Mouse (Mus musculus) MEL (cell line): ENCODE measurements around the gene Vcl. TPM values are rescaled to one million over a fixed set of nuclear protein-coding genes. Genes with fewer than 3 reads are reported as not detected.
A peak's percentile ranks its signal among the peaks of the same experiment; 100 is the strongest.

Experiments
- DNase-seq: peaks from one replicate; pipeline ENCODE4 v3.0.0; 2011; ENCODE audit warnings: low read depth, low spot score
- H3K27ac ChIP-seq: 2 replicates; pipeline ENCODE4 v1.5.1; 2012; ENCODE audit warnings: low read depth, mild to moderate bottlenecking, control low read depth, low read length, moderate library complexity; ENCODE audit not compliant: control insufficient read depth
- H3K27me3 ChIP-seq, 2 experiments: fragments of 150-350 bp in 1 of 2; sonication (generic) in 1 of 2; 2 replicates each; pipeline ENCODE4 v1.6.1; 2012; ENCODE audit warnings: low read length in 2 of 2, mild to moderate bottlenecking in 2 of 2, improper control_type of control experiment in 1 of 2, moderate library complexity in 1 of 2; ENCODE audit not compliant: insufficient read depth in 2 of 2, control insufficient read depth in 1 of 2
- H3K36me3 ChIP-seq, 2 experiments: 2 replicates each; pipeline ENCODE4 v1.6.1; 2012 to 2014; ENCODE audit warnings: low read length in 2 of 2, improper control_type of control experiment in 1 of 2, inconsistent platforms in 1 of 2, mild to moderate bottlenecking in 1 of 2; ENCODE audit not compliant: insufficient read depth in 2 of 2, control insufficient read depth in 1 of 2
- H3K4me1 ChIP-seq, 2 experiments: fragments of 150-350 bp in 1 of 2; sonication (generic) in 1 of 2; 2 replicates each; pipeline ENCODE4 v1.6.1; 2012; ENCODE audit warnings: low read length in 2 of 2, improper control_type of control experiment in 1 of 2, mild to moderate bottlenecking in 1 of 2; ENCODE audit not compliant: insufficient read depth in 2 of 2, control insufficient read depth in 1 of 2
- H3K4me3 ChIP-seq, 2 experiments: fragments of 150-350 bp in 1 of 2; sonication (generic) in 1 of 2; 2 replicates each; pipeline ENCODE4 v1.5.1; 2012; ENCODE audit warnings: low read depth in 2 of 2, low read length in 2 of 2, mild to moderate bottlenecking in 2 of 2, moderate library complexity in 2 of 2, control low read depth in 1 of 2, improper control_type of control experiment in 1 of 2; ENCODE audit not compliant: control insufficient read depth in 1 of 2, insufficient read depth in 1 of 2
- H3K79me2 ChIP-seq: 2 replicates; pipeline ENCODE4 v1.6.1; 2012; ENCODE audit warnings: mild to moderate bottlenecking, low read length, moderate library complexity; ENCODE audit not compliant: control insufficient read depth, poor library complexity, insufficient read depth
- H3K9ac ChIP-seq: 2 replicates; pipeline ENCODE4 v1.6.1; 2012; ENCODE audit warnings: low read depth, mild to moderate bottlenecking, control low read depth, low read length, moderate library complexity; ENCODE audit not compliant: control insufficient read depth, poor library complexity, severe bottlenecking
- H3K9me3 ChIP-seq: fragments of 150-350 bp; sonication (generic); replicated peaks from 2 replicates; pipeline ENCODE4 v1.6.1; 2012; ENCODE audit warnings: mild to moderate bottlenecking, low read length, improper control_type of control experiment, moderate library complexity; ENCODE audit not compliant: insufficient read depth
- BHLHE40 ChIP-seq: IDR thresholded peaks from 2 replicates; pipeline ENCODE4 v1.6.1; 2012; ENCODE audit warnings: low read depth, mild to moderate bottlenecking, inconsistent platforms, low read length, improper control_type of control experiment, borderline replicate concordance
- CHD1 ChIP-seq: IDR thresholded peaks from 2 replicates; pipeline ENCODE4 v1.6.1; 2012; ENCODE audit warnings: low read depth, mild to moderate bottlenecking, inconsistent platforms, low read length, improper control_type of control experiment
- CHD2 ChIP-seq: IDR thresholded peaks from 2 replicates; pipeline ENCODE4 v1.6.1; 2011; ENCODE audit warnings: low read length, improper control_type of control experiment
- CTCF ChIP-seq, 3 experiments: IDR thresholded peaks in 2 of 3; conservative IDR thresholded peaks in 1 of 3; 2 replicates each; pipeline ENCODE4 v1.5.1; 2011 to 2012; ENCODE audit warnings: low read length in 3 of 3, low read depth in 2 of 3, mild to moderate bottlenecking in 2 of 3, improper control_type of control experiment in 1 of 3, inconsistent platforms in 1 of 3, mixed read lengths in 1 of 3, moderate library complexity in 1 of 3; ENCODE audit not compliant: control insufficient read depth in 1 of 3, insufficient read depth in 1 of 3, poor library complexity in 1 of 3, severe bottlenecking in 1 of 3
- E2F4 ChIP-seq: IDR thresholded peaks from 2 replicates; pipeline ENCODE4 v1.6.1; 2011; ENCODE audit warnings: low read depth, low read length, improper control_type of control experiment, borderline replicate concordance
- GATA1 ChIP-seq: IDR thresholded peaks from 2 replicates; pipeline ENCODE4 v1.6.1; 2011; ENCODE audit warnings: low read depth, low read length, improper control_type of control experiment
- HCFC1 ChIP-seq: IDR thresholded peaks from 2 replicates; pipeline ENCODE4 v1.6.1; 2012; ENCODE audit warnings: low read depth, mild to moderate bottlenecking, inconsistent platforms, low read length, improper control_type of control experiment, moderate library complexity
- JUND ChIP-seq: IDR thresholded peaks from 2 replicates; pipeline ENCODE4 v1.6.1; 2011; ENCODE audit warnings: low read depth, mild to moderate bottlenecking, improper control_type of control experiment, low read length
- MAFK ChIP-seq: IDR thresholded peaks from 2 replicates; pipeline ENCODE4 v1.6.1; 2011; ENCODE audit warnings: low read depth, mild to moderate bottlenecking, low read length, improper control_type of control experiment, borderline replicate concordance
- MAX ChIP-seq: IDR thresholded peaks from 2 replicates; pipeline ENCODE4 v1.6.1; 2011; ENCODE audit warnings: low read length, improper control_type of control experiment
- MAZ ChIP-seq: IDR thresholded peaks from 2 replicates; pipeline ENCODE4 v1.6.1; 2012; ENCODE audit warnings: low read depth, mild to moderate bottlenecking, inconsistent platforms, low read length, improper control_type of control experiment
- MEF2A ChIP-seq: IDR thresholded peaks from 2 replicates; pipeline ENCODE4 v1.6.1; 2014; ENCODE audit warnings: low read depth, mild to moderate bottlenecking, inconsistent platforms, low read length, improper control_type of control experiment; ENCODE audit not compliant: poor library complexity, insufficient replicate concordance, severe bottlenecking; ENCODE audit errors: extremely low read depth
- MXI1 ChIP-seq: IDR thresholded peaks from 2 replicates; pipeline ENCODE4 v1.6.1; 2011; ENCODE audit warnings: mild to moderate bottlenecking, low read depth, low read length, improper control_type of control experiment
- MYB ChIP-seq: IDR thresholded peaks from 2 replicates; pipeline ENCODE4 v1.6.1; 2011; ENCODE audit warnings: mild to moderate bottlenecking, low read depth, low read length, improper control_type of control experiment
- NELFE ChIP-seq: IDR thresholded peaks from 2 replicates; pipeline ENCODE4 v1.6.1; 2011; ENCODE audit warnings: low read depth, low read length, improper control_type of control experiment
- NRF1 ChIP-seq: IDR thresholded peaks from 2 replicates; pipeline ENCODE4 v1.6.1; 2014; ENCODE audit warnings: low read depth, mild to moderate bottlenecking, inconsistent platforms, low read length, improper control_type of control experiment, moderate library complexity; ENCODE audit not compliant: poor library complexity, insufficient read depth, severe bottlenecking
- POLR2A ChIP-seq, 2 experiments: IDR thresholded peaks; 2 replicates each; pipeline ENCODE4 v1.6.1; 2011 to 2012; ENCODE audit warnings: low read length in 2 of 2, mild to moderate bottlenecking in 2 of 2, control low read depth in 1 of 2, improper control_type of control experiment in 1 of 2, low read depth in 1 of 2, moderate library complexity in 1 of 2; ENCODE audit not compliant: control insufficient read depth in 1 of 2, insufficient read depth in 1 of 2, poor library complexity in 1 of 2
- POLR2AphosphoS5 ChIP-seq: IDR thresholded peaks from 2 replicates; pipeline ENCODE4 v1.6.1; 2012; ENCODE audit warnings: low read depth, borderline replicate concordance, mild to moderate bottlenecking, inconsistent platforms, low read length, moderate library complexity, mixed read lengths
- RAD21 ChIP-seq: IDR thresholded peaks from 2 replicates; pipeline ENCODE4 v1.6.1; 2011; ENCODE audit warnings: mild to moderate bottlenecking, low read depth, low read length, improper control_type of control experiment
- RCOR1 ChIP-seq: IDR thresholded peaks from 2 replicates; pipeline ENCODE4 v1.6.1; 2012; ENCODE audit warnings: low read depth, mild to moderate bottlenecking, inconsistent platforms, low read length, improper control_type of control experiment
- SIN3A ChIP-seq: IDR thresholded peaks from 2 replicates; pipeline ENCODE4 v1.6.1; 2012; ENCODE audit warnings: low read length, improper control_type of control experiment, inconsistent platforms
- SMC3 ChIP-seq: IDR thresholded peaks from 2 replicates; pipeline ENCODE4 v1.6.1; 2011; ENCODE audit warnings: low read depth, low read length, improper control_type of control experiment
- TAL1 ChIP-seq: IDR thresholded peaks from 2 replicates; pipeline ENCODE4 v1.6.1; 2012; ENCODE audit warnings: mild to moderate bottlenecking, inconsistent platforms, low read length, moderate library complexity, mixed read lengths
- TBP ChIP-seq: IDR thresholded peaks from 2 replicates; pipeline ENCODE4 v1.8.0; 2011; ENCODE audit warnings: low read depth, low read length, improper control_type of control experiment
- TCF12 ChIP-seq: IDR thresholded peaks from 2 replicates; pipeline ENCODE4 v1.6.1; 2014; ENCODE audit warnings: low read depth, mild to moderate bottlenecking, inconsistent platforms, low read length, improper control_type of control experiment, moderate library complexity
- UBTF ChIP-seq: IDR thresholded peaks from 2 replicates; pipeline ENCODE4 v1.6.1; 2012; ENCODE audit warnings: low read depth, mild to moderate bottlenecking, inconsistent platforms, low read length, improper control_type of control experiment, moderate library complexity, borderline replicate concordance; ENCODE audit not compliant: insufficient read depth
- USF1 ChIP-seq: IDR thresholded peaks from 2 replicates; pipeline ENCODE4 v1.6.1; 2014; ENCODE audit warnings: low read depth, mild to moderate bottlenecking, inconsistent platforms, low read length, improper control_type of control experiment, moderate library complexity
- USF2 ChIP-seq, 2 experiments: IDR thresholded peaks; 2 replicates each; pipeline ENCODE4 v1.6.1; 2011 to 2012; ENCODE audit warnings: improper control_type of control experiment in 2 of 2, low read length in 2 of 2, borderline replicate concordance in 1 of 2, inconsistent platforms in 1 of 2, low read depth in 1 of 2, mild to moderate bottlenecking in 1 of 2; ENCODE audit not compliant: insufficient read depth in 1 of 2
- ZC3H11A ChIP-seq: IDR thresholded peaks from 2 replicates; pipeline ENCODE4 v1.6.1; 2012; ENCODE audit warnings: low read depth, mild to moderate bottlenecking, inconsistent platforms, low read length, improper control_type of control experiment
- ZKSCAN1 ChIP-seq: IDR thresholded peaks from 2 replicates; pipeline ENCODE4 v1.6.1; 2012; ENCODE audit warnings: low read depth, mild to moderate bottlenecking, inconsistent platforms, low read length, improper control_type of control experiment, moderate library complexity
- ZMIZ1 ChIP-seq: IDR thresholded peaks from 2 replicates; pipeline ENCODE4 v1.6.1; 2012; ENCODE audit warnings: low read depth, mild to moderate bottlenecking, inconsistent platforms, low read length, improper control_type of control experiment, moderate library complexity
- ZNF384 ChIP-seq: IDR thresholded peaks from 2 replicates; pipeline ENCODE4 v1.6.1; 2012; ENCODE audit warnings: low read depth, mild to moderate bottlenecking, inconsistent platforms, low read length, improper control_type of control experiment
- polyA plus RNA-seq, 2 experiments: library from polyadenylated mRNA; stranded (reverse) in 1 of 2; unstranded in 1 of 2; fragments of >175 nt in 1 of 2; fragments of >200 nt in 1 of 2; gene quantifications; 2 replicates each; pipeline versions ENCODE4 v1.2.1 to v1.2.4; 2012; ENCODE audit warnings: low replicate concordance in 2 of 2, low read depth in 1 of 2; ENCODE audit not compliant: insufficient read length in 2 of 2, insufficient read depth in 1 of 2, missing spikeins in 1 of 2
- total RNA-seq: library from RNA; depleted of rRNA; stranded (reverse); fragments of 300-350 nt; gene quantifications from 2 replicates; pipeline ENCODE4 v1.2.3, GENCODE M21; 2012

Gene Vcl
- total and polyA plus RNA-seq, 3 experiments, result 11.7 to 30.3 TPM; not detected in 1

DNA sequence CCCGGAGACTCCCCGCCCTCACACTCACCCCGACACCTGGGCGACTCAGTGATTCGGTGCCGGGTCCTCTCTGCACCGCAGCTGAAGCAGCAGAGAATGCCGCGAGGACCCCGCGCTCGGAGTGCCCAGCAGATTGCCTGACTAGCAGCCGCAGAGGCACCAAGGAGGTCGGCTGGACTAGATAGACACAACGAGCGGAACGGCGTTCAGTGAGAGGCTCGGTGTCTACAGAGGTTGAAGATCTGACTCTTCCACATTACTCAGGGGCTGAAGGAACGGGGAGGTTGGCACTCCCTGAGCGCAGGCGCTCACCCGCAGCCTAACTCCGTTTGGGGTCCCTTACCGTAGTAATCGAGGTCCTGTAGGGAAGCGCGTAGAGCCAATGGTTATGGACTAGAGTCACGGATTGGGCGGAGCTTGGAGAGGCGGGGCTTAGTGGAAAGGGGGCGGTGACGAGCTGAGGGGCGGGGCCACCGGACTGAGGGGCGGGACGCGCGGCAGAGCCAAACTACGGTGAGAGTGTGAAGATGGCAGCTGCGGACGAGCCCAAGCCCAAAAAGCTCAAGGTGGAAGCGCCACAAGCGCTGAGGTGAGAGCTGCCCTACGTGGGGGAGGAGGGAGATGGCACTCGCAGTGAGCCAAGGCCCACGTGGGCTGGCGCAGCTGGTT lies 123.0 kb downstream of the Vcl start, which contains the start of the genes Ap3m1 and Adk (continued):
- TF ChIP-seq RCOR1, result no peak
- TF ChIP-seq NELFE, result peak; percentile 70; the same call in 1 of the 2 replicates
- TF ChIP-seq POLR2A (IDR thresholded peaks at IDR 0.05; ENCODE audit: control insufficient read depth in 1 of 2, insufficient read depth in 1 of 2, low read depth in 1 of 2, low read length in 2 of 2, poor library complexity in 1 of 2), result peak; percentile 66 to 75; a peak in 3 of 4 replicates
- peak; percentile 21; the same call in 1 of the 2 replicates for TF ChIP-seq SMC3
- no peak for TF ChIP-seq MAZ
- TF ChIP-seq TAL1, result no peak
- peak; percentile 63; the same call in 1 of the 2 replicates for TF ChIP-seq TBP
- TF ChIP-seq POLR2AphosphoS5, result no peak
- TF ChIP-seq ZMIZ1, result peak; percentile 77; the same call in 1 of the 2 replicates
- TF ChIP-seq GATA1, result no peak
- TF ChIP-seq NRF1, result no peak
- peak; percentile 47; the same call in 1 of the 2 replicates for TF ChIP-seq TCF12
- no peak for TF ChIP-seq ZNF384
- TF ChIP-seq USF2 (IDR thresholded peaks at IDR 0.05; ENCODE audit: borderline replicate concordance in 1 of 2, insufficient read depth in 1 of 2, low read depth in 1 of 2, low read length in 2 of 2), result no peak
- peak; percentile 72; the same call in 1 of the 2 replicates for TF ChIP-seq MXI1
- no peak for TF ChIP-seq JUND
- no peak for TF ChIP-seq CTCF (IDR thresholded peaks at IDR 0.05 in 2 of 3, conservative IDR thresholded peaks at IDR 0.05 in 1 of 3; ENCODE audit: control insufficient read depth in 1 of 3, insufficient read depth in 1 of 3, low read depth in 2 of 3, low read length in 3 of 3, poor library complexity in 1 of 3, severe bottlenecking in 1 of 3)
- TF ChIP-seq MAFK, result no peak
- TF ChIP-seq UBTF, result no peak
- TF ChIP-seq USF1, result no peak
- TF ChIP-seq ZC3H11A, result no peak

GRCm38 (mm10) chr14:21052781-21053130 lies 123.6 kb downstream of the Vcl start:
- Histone ChIP-seq H3K79me2 (peaks cover 37% of the 10 kb centered on the region), H3K9me3 (no peaks in the 10 kb centered on the region), H3K27ac (peak overlapping the region; percentile 73), H3K4me3 (peak overlapping the region; percentile 81 to 96), H3K27me3 (no peaks in the 10 kb centered on the region), H3K36me3 (peaks cover 0 to 12% of the 10 kb centered on the region in 2 experiments; a peak in 2 of 4 replicates), H3K9ac (peak overlapping the region; percentile 86), H3K4me1 (peaks cover 6 to 8% of the 10 kb centered on the region in 2 experiments; a peak in 3 of 4 replicates)
- DNase-seq, result peak; percentile 78
- TF ChIP-seq MAX (peak; percentile 95), POLR2AphosphoS5 (no peak), RAD21 (no peak), TBP (no peak), MEF2A (no peak), RCOR1 (no peak), ZMIZ1 (no peak), TCF12 (no peak), UBTF (no peak), NRF1 (no peak), BHLHE40 (peak; percentile 24; the same call in 1 of the 2 replicates), CHD1 (no peak), POLR2A (IDR thresholded peaks at IDR 0.05; ENCODE audit: control insufficient read depth in 1 of 2, insufficient read depth in 1 of 2, low read depth in 1 of 2, low read length in 2 of 2, poor library complexity in 1 of 2) (no peak), MAZ (no peak), USF1 (peak; percentile 69; the same call in 1 of the 2 replicates), HCFC1 (no peak), E2F4 (no peak), ZKSCAN1 (no peak), CHD2 (no peak), JUND (no peak), MYB (no peak), SIN3A (peak; percentile 57; the same call in 1 of the 2 replicates)
